Mouse (Mus musculus) embryonic facial prominence, embryonic 11.5 days (tissue): ENCODE results near the gene 1700003E16Rik. TPM values are rescaled to one million over a fixed set of nuclear protein-coding genes. Genes with fewer than 3 reads are reported as not detected.

Experiments used
- ATAC-seq: fragments of 200-750 bp; cut with Nextera tagmentation; replicated peaks from 2 replicates; pipeline ENCODE4 v1.8.0; 2017; ENCODE audit warnings: low read depth; ENCODE audit not compliant: insufficient number of reproducible peaks, low FRiP score, low TSS enrichment
- DNase-seq: peaks from one replicate; pipeline ENCODE4 v3.0.0-alpha.2; 2015; ENCODE audit warnings: low spot score
- H3K27ac ChIP-seq: fragments of 300-500 bp; sonication (generic); replicated peaks from 2 replicates; pipeline ENCODE4 v1.5.1; 2014; ENCODE audit warnings: mild to moderate bottlenecking, low read depth, low read length, control low read depth
- H3K27me3 ChIP-seq: fragments of 300-500 bp; sonication (generic); 2 replicates; pipeline ENCODE4 v1.6.1; 2014; ENCODE audit warnings: mild to moderate bottlenecking, low read length, moderate library complexity, mixed read lengths; ENCODE audit not compliant: control insufficient read depth, insufficient read depth
- H3K36me3 ChIP-seq: fragments of 300-500 bp; sonication (generic); replicated peaks from 2 replicates; pipeline ENCODE4 v1.6.1; 2014; ENCODE audit warnings: low read depth, mild to moderate bottlenecking, low read length, moderate library complexity, mixed read lengths; ENCODE audit not compliant: control insufficient read depth, insufficient read depth
- H3K4me1 ChIP-seq: fragments of 300-500 bp; sonication (generic); 2 replicates; pipeline ENCODE4 v1.6.1; 2014; ENCODE audit warnings: low read length, mixed read lengths; ENCODE audit not compliant: control insufficient read depth, insufficient read depth
- H3K4me2 ChIP-seq: fragments of 300-500 bp; sonication (generic); 2 replicates; pipeline ENCODE4 v1.6.1; 2014; ENCODE audit warnings: low read depth, mild to moderate bottlenecking, control low read depth, low read length, moderate library complexity
- H3K4me3 ChIP-seq: fragments of 300-500 bp; sonication (generic); 2 replicates; pipeline ENCODE4 v1.5.1; 2014; ENCODE audit warnings: low read depth, low read length, control low read depth
- H3K9ac ChIP-seq: fragments of 300-500 bp; sonication (generic); replicated peaks from 2 replicates; pipeline ENCODE4 v1.6.1; 2014; ENCODE audit warnings: mild to moderate bottlenecking, control low read depth, low read length
- H3K9me3 ChIP-seq: fragments of 300-500 bp; sonication (generic); replicated peaks from 2 replicates; pipeline ENCODE4 v1.6.1; 2016; ENCODE audit warnings: mild to moderate bottlenecking, low read length, inconsistent platforms, mixed read lengths; ENCODE audit not compliant: control insufficient read depth
- WGBS: fragments of 180-500 bp; shearing (Covaris S2); extraction: QIAGEN DNeasy Blood & Tissue Kit; methylation state at CpG from one replicate; pipeline ENCODE4 v1.1.7; 2014; 5-methylcytosine and 5-hydroxymethylcytosine counted together
- polyA plus RNA-seq: library from polyadenylated mRNA; unstranded; fragments of >200 nt; fragmentation: Nextera tagmentation; extraction: Ambion mirVana; gene quantifications from 2 replicates; pipeline ENCODE4 v1.2.1, GENCODE M21; 2014

1700003E16Rik gene
- polyA plus RNA-seq, 1 experiment from 2014 or later, result 0.97 TPM

DNA sequence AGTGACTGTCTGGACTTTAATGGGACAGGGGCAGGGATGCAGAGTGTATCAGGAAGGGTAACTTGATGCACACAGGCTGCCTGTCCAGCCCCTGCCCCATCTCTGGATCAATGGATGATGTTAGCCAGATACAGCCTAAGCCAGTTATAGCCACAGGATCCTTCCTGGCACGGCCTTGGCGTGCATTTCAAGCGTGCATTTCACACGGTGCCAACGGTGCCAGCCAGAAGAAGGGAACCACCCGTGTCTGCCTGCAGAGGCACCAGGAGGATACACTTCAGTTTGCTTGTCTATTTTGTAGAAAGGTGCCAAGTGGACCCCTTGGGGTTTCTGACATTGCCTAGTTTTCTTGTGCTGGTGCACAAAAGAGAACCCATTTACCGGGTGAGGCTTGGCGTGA is 16.2 kb upstream of the 1700003E16Rik start:
- Histone ChIP-seq H3K36me3 (no peaks in the 10 kb centered on the region), H3K4me3 (no peak overlapping the region), H3K4me2 (no peak overlapping the region), H3K4me1 (peaks cover 9% of the 10 kb centered on the region), H3K27me3 (no peaks in the 10 kb centered on the region), H3K9ac (no peak overlapping the region), H3K27ac (no peak overlapping the region), H3K9me3 (no peaks in the 10 kb centered on the region)
- no peak for ATAC-seq
- DNase-seq, result no peak
- 86% methylated on average over 8 of the region's 8 CpGs for WGBS

GRCm38 (mm10) chr6:83141636-83142035 is 14.6 kb upstream of the 1700003E16Rik start:
- H3K9ac ChIP-seq, result peak overlapping the region; percentile 55
- no peak for ATAC-seq
- peak overlapping the region; percentile 27; the same call in 1 of the 2 replicates for H3K4me3 ChIP-seq
- no peak for DNase-seq
- no peaks in the 10 kb centered on the region for H3K27me3 ChIP-seq
- peaks cover 9% of the 10 kb centered on the region for H3K4me1 ChIP-seq
- 22% methylated on average over 4 of the region's 4 CpGs for WGBS
- peak overlapping the region; percentile 68 for H3K4me2 ChIP-seq
- H3K9me3 ChIP-seq, result no peaks in the 10 kb centered on the region
- H3K27ac ChIP-seq, result no peak overlapping the region
- H3K36me3 ChIP-seq, result no peaks in the 10 kb centered on the region

DNA sequence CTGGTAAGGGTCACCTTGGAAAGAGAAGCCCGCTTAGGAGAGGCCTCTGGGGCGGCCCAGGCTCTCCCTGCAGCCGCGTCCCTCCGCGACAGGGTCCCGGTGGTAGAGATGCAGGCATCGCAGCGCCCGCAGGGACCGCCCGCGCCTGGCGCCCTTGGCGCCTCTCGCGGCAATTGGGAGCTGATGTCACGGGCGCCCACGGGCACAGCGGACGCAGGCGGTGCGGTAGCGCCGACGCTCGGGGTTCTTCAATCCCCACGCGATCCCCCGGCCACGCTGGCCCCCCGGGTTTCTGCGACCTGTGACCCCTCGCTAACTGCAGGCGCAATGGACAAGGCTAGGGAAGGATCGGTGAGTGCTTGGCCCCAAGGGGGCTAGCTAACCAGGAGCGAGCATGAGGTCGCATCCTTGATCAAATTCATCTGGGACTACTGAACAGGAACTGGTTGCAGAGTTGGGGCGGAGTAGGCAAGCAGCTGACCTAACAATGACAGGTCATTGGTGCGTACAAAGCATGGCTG is 13.9 kb upstream of the 1700003E16Rik start:
- Histone ChIP-seq H3K9me3 (no peaks in the 10 kb centered on the region), H3K27ac (0 out of 2 replicates have a peak overlapping the region, but pooled peaks have one; percentile 28), H3K4me3 (peak overlapping the region; percentile 27), H3K4me2 (peak overlapping the region; percentile 68), H3K4me1 (peaks cover 9% of the 10 kb centered on the region), H3K36me3 (no peaks in the 10 kb centered on the region), H3K27me3 (no peaks in the 10 kb centered on the region), H3K9ac (peak overlapping the region; percentile 55)
- WGBS, result 2% methylated on average over 41 of the region's 41 CpGs
- ATAC-seq, result no peak
- no peak for DNase-seq

DNA sequence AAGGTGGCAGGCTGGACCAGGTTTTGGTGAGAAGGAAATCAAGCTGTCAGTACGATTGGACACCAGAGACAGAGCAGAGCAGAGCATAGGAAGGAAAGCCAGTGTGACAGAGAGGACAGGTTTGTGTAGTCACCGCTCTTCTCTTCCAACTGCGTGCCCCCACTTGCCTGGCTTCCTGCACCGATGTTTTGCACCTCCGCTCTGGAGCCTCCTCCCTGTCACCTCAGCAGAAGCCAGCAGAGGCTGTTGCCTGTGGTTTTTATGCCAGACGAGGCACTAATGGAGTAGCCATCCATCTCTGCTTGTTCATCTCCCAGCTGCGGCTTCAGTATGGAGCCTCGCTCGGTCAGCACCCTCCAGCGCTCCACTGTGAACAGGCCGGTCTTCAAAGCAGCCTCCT is 13.3 kb upstream of the 1700003E16Rik start:
- no peaks in the 10 kb centered on the region for H3K9me3 ChIP-seq
- no peak overlapping the region for H3K27ac ChIP-seq
- WGBS, result 54% methylated on average over 11 of the region's 11 CpGs
- H3K36me3 ChIP-seq, result no peaks in the 10 kb centered on the region
- no peaks in the 10 kb centered on the region for H3K27me3 ChIP-seq
- no peak overlapping the region for H3K9ac ChIP-seq
- DNase-seq, result no peak
- H3K4me2 ChIP-seq, result no peak overlapping the region
- peaks cover 9% of the 10 kb centered on the region for H3K4me1 ChIP-seq
- no peak overlapping the region for H3K4me3 ChIP-seq
- ATAC-seq, result no peak

- no peak overlapping the region for H3K4me3 ChIP-seq
- 89% methylated on average over 2 of the region's 2 CpGs for WGBS
Observed at GRCm38 (mm10) chr6:83145209-83145608, 11.0 kb upstream of the 1700003E16Rik start.

GRCm38 (mm10) chr6:83145805-83146204 is 10.4 kb upstream of the 1700003E16Rik start:
- Histone ChIP-seq H3K4me1 (peaks cover 7% of the 10 kb centered on the region), H3K27me3 (no peaks in the 10 kb centered on the region), H3K36me3 (no peaks in the 10 kb centered on the region; the same call in none of the 2 replicates), H3K9me3 (no peaks in the 10 kb centered on the region), H3K9ac (no peak overlapping the region), H3K4me3 (no peak overlapping the region), H3K4me2 (no peak overlapping the region), H3K27ac (no peak overlapping the region)
- 71% methylated on average over 9 of the region's 9 CpGs for WGBS
- DNase-seq (no peak), ATAC-seq (no peak)

More at GRCm38 (mm10) chr6:83145209-83145608, 11.0 kb upstream of the 1700003E16Rik start:
- Histone ChIP-seq H3K4me1 (peaks cover 7% of the 10 kb centered on the region), H3K9me3 (no peaks in the 10 kb centered on the region), H3K9ac (no peak overlapping the region), H3K4me2 (no peak overlapping the region), H3K27ac (no peak overlapping the region), H3K36me3 (no peaks in the 10 kb centered on the region; the same call in none of the 2 replicates), H3K27me3 (no peaks in the 10 kb centered on the region)
- DNase-seq, result no peak
- no peak for ATAC-seq

DNA sequence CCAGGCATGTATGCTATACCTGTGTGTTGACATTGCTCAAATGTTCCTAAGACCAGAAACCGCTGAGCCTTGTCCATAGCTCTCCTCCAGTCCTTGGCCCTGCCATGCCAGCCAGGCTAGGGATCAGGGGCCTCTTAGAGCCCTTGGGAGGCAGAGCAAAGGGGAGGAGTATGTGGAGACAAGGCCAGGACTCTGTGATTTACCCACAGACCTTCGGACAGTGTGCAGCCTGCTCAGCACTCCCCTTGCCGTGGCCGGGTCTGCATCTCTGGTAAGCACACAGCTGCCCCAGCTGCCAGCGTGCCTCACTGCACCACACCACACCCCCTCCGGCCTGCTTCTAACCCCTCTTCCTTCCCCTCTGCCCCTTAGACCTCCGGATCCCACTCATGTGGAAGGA is 8.9 kb upstream of the 1700003E16Rik start:
- 65% methylated on average over 7 of the region's 7 CpGs for WGBS
- peaks cover 4% of the 10 kb centered on the region for H3K36me3 ChIP-seq
- DNase-seq, result no peak

DNA sequence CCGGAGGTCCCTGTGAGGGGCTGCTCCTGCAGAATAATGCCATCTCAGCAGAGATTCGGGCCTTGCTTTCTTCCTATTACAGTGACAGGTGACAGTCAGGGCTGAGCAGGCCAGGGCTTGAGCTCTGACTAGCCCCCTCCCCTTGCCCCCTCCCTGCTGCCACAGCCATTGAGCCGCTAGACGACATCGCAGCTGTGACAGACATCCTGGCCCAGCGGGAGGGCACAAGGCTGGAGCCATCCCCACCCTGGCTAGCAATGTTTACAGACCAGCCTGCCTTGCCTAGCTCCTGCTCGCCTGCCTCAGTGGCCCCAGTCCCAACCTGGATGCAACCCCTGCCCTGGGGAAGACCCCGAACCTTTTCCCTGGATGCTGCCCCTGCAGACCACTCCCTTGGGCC is 4.5 kb upstream of the 1700003E16Rik start:
- no peak for ATAC-seq
- Histone ChIP-seq H3K9me3 (no peaks in the 10 kb centered on the region), H3K4me1 (peaks cover 2% of the 10 kb centered on the region; the same call in 1 of the 2 replicates), H3K27me3 (no peaks in the 10 kb centered on the region; the same call in 1 of the 2 replicates), H3K9ac (no peak overlapping the region), H3K36me3 (peaks cover 7% of the 10 kb centered on the region), H3K27ac (no peak overlapping the region), H3K4me3 (no peak overlapping the region), H3K4me2 (no peak overlapping the region)
- DNase-seq, result no peak
- 29% methylated on average over 8 of the region's 8 CpGs for WGBS

More for the DNA sequence above, 8.9 kb upstream of the 1700003E16Rik start:
- Histone ChIP-seq H3K27me3 (no peaks in the 10 kb centered on the region), H3K27ac (no peak overlapping the region), H3K9me3 (no peaks in the 10 kb centered on the region), H3K9ac (no peak overlapping the region), H3K4me2 (no peak overlapping the region), H3K4me3 (no peak overlapping the region), H3K4me1 (peaks cover 2% of the 10 kb centered on the region)
- no peak for ATAC-seq
